Mouse (Mus musculus): ENCODE measurements at regions not wholly inside any gene's neighbourhood (a gene's known extent, or its start where the extent isn't known, plus 50 kb on each side); places are given as distances from the start of the nearest gene placed in this dataset.

DNA sequence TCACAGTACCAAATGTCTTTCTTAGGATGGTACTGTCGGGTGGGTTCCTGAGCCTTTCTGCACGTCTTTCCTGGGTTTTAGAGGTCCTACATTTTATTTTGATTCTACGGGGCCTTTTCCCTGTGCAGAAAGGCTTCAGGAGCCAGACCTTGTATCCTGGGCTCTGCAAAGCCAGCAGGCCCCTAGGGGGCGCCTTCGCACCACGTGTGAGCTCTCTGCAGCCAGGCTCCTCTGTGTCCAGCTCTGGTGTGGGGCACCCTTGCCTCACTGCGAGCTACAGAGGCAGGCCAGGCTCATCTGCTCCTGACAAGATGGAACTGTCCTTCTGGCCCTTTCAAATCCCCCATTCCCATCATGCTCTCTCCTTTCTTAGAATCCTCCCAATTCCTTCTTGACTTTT, 53.3 kb upstream of the Usp3 start:
- DNase-seq (ENCODE audit: low spot score in 2 of 2) = peak; percentile 91 to 93

- no peak for DNase-seq (ENCODE audit: low spot score in 2 of 2)
Measured at GRCm38 (mm10) chr9:66651306-66651705, 58.4 kb upstream of the Usp3 start.

GRCm38 (mm10) chr9:66657116-66657758, 56.2 kb upstream of the Car12 start:
- DNase-seq (ENCODE audit: low spot score in 2 of 2) = no peak

- no peak for DNase-seq (ENCODE audit: low spot score in 2 of 2)
Measured at GRCm38 (mm10) chr9:66658707-66659242, 54.7 kb upstream of the Car12 start.

DNA sequence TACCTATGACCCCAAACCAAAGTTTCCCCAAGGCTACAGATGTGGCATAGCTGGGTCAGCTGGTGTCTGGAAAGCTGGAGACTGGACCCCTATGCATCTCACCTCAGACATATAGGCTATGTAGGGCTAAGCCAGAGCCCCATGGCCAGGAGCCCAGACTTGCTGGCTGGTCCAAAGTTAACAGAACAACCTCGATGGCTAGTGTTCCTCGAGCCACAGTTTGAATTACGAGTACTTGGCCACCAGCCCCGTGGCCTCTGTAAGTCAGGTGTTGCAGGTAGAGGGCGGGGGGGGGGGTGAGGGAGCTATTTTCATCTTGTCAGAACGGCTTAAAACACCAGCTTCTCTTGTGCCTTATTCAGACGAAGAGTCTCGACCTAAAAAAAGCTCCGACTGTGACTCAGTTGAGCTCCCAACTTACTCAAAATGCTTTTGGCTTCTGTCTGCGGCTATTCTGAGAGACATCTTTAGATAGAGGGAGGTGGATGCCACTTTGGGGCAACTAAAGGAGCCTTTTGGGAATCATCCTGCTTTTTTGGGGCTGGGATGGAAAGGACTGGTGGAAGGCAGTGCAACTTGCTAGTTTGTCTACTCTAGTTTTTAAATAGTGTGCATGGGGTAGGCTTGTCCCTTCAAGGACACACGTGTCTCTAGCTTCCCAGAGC, 53.6 kb upstream of the Car12 start:
- DNase-seq (ENCODE audit: low spot score in 2 of 2) = no peak

- DNase-seq (ENCODE audit: low spot score in 2 of 2) = no peak
Measured at GRCm38 (mm10) chr9:66661596-66661995, 51.9 kb upstream of the Car12 start.

DNA sequence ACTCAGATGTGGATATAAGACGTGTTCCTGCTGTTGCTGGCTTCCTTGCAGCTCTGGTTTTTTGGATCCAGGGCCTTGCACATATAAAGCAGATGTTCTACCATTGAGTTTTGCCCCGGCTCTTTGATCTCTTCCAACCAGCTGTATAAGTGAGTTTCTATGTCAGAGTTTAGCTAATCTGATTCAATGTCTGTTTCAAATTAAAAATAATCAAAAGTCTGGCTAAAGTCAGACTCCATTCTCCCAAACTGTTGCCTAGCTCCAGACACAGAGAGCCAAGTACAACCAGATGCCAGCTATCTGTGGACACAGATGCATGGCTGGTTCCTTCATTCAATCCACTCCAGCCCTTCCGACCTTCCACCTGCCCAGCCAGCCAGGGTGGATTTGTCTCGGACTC, 51.0 kb upstream of the Car12 start:
- no peak for DNase-seq (ENCODE audit: low spot score in 2 of 2)
